Mouse (Mus musculus) ovary, adult 18-20 months (tissue): ENCODE results near the gene Zfp420.
"Not testable (repeated sequence)": the region's sequence is repeated elsewhere in the genome, so short reads cannot be mapped to it uniquely, and the experiment has no call there.

ENCODE experiments used
- DNase-seq: peaks from one replicate; pipeline ENCODE4 v3.0.0; 2022; ENCODE audit warnings: low spot score, mixed read lengths

Gene Zfp420

GRCm38 (mm10) chr7:29859532-29860517 lies at the start of gene Zfp420:
TSS of gene Zfp420 (plus strand) at chr7:29859979.
- DNase-seq, result peak; percentile 86

GRCm38 (mm10) chr7:29812244-29812643 lies 47.5 kb upstream of the Zfp420 start:
- DNase-seq, result no peak

- no peak for DNase-seq
These were observed 45.4 kb upstream of the Zfp420 start for GRCm38 (mm10) chr7:29814381-29814780.

- no peak for DNase-seq
These were observed 44.6 kb upstream of the Zfp420 start for GRCm38 (mm10) chr7:29815061-29815784.

- DNase-seq, result peak; percentile 86
These were observed 43.8 kb upstream of the Zfp420 start, which contains the start of gene Zfp790 for GRCm38 (mm10) chr7:29815910-29816429. TSS of gene Zfp790 (plus strand) at chr7:29816114.

GRCm38 (mm10) chr7:29818619-29819254 lies 41.0 kb upstream of the Zfp420 start:
- DNase-seq, result peak; percentile 27

- DNase-seq, result no peak
These were observed 31.8 kb upstream of the Zfp420 start for GRCm38 (mm10) chr7:29828001-29828400.

GRCm38 (mm10) chr7:29829804-29830203 lies 30.0 kb upstream of the Zfp420 start:
- DNase-seq, result no peak

- no peak for DNase-seq
These were observed 23.0 kb upstream of the Zfp420 start for GRCm38 (mm10) chr7:29836816-29837215.

GRCm38 (mm10) chr7:29839256-29839655 lies 20.5 kb upstream of the Zfp420 start:
- no peak for DNase-seq

- DNase-seq, result no peak
These were observed 17.7 kb upstream of the Zfp420 start for GRCm38 (mm10) chr7:29842105-29842504.

- DNase-seq, result no peak
These were observed 15.2 kb upstream of the Zfp420 start for GRCm38 (mm10) chr7:29844616-29845015.

GRCm38 (mm10) chr7:29852831-29853218 lies 7.0 kb upstream of the Zfp420 start:
- no peak for DNase-seq

GRCm38 (mm10) chr7:29853219-29853842 lies 6.4 kb upstream of the Zfp420 start, which contains the start of gene Zfp940:
TSS of gene Zfp940 (minus strand) at chr7:29853669.
- peak; percentile 60 for DNase-seq

GRCm38 (mm10) chr7:29861660-29862059 lies 1.9 kb downstream of the Zfp420 start:
- no peak for DNase-seq

GRCm38 (mm10) chr7:29874256-29874655 lies 14.5 kb downstream of the Zfp420 start:
- DNase-seq, result no peak

GRCm38 (mm10) chr7:29877561-29877960 lies 17.8 kb downstream of the Zfp420 start:
- DNase-seq, result not testable (repeated sequence)

- DNase-seq, result no peak
These were observed 20.3 kb downstream of the Zfp420 start for GRCm38 (mm10) chr7:29880056-29880455.

- no peak for DNase-seq
These were observed 21.1 kb downstream of the Zfp420 start for GRCm38 (mm10) chr7:29880916-29881315.

- no peak for DNase-seq
These were observed 30.7 kb downstream of the Zfp420 start for GRCm38 (mm10) chr7:29890501-29890900.

- no peak for DNase-seq
These were observed 33.0 kb downstream of the Zfp420 start for GRCm38 (mm10) chr7:29892756-29893155.
